Mouse (Mus musculus) erythroblast, embryonic 14.5 days (primary cell): Measurements from ENCODE around the gene Agpat2.

Experiments
- GATA1 ChIP-seq: IDR thresholded peaks from 2 replicates; pipeline ENCODE4 v1.6.1; 2012; ENCODE audit warnings: low read length, inconsistent platforms, mixed read lengths
- TAL1 ChIP-seq: IDR thresholded peaks from 3 replicates; pipeline ENCODE4 v1.6.1; 2012; ENCODE audit warnings: low read length, inconsistent platforms, mixed read lengths

GRCm38 (mm10) chr2:26571400-26571799 lies 32.8 kb downstream of the Agpat2 start:
- no peak for TF ChIP-seq GATA1
- no peak for TF ChIP-seq TAL1
